Mouse (Mus musculus): ENCODE data around the gene Comtd1. TPM values are rescaled to one million over a fixed set of nuclear protein-coding genes. Genes with fewer than 3 reads are reported as not detected.

Gene Comtd1
- polyA plus RNA-seq (2014; fragmentation: Nextera tagmentation; extraction: Ambion mirVana), result 11.8 and 12.6 TPM in 2 replicates

GRCm38 (mm10) chr14:21848166-21849154 is at the start of gene Comtd1:
Gene Comtd1 (minus strand): TSS chr14:21848977.
- 0 out of 2 replicates have a peak, but pooled peaks cover 5% of the 10 kb centered on the region for H3K36me3 ChIP-seq (ENCODE audit: control insufficient read depth, insufficient read depth, low read length)
- H3K27ac ChIP-seq (ENCODE audit: low read depth, low read length), result no peak within 1 kb of the TSS
- H3K4me3 ChIP-seq (ENCODE audit: low read depth, low read length), result peak within 1 kb of the TSS; percentile 61
- peak within 1 kb of the TSS; percentile 72 for H3K9ac ChIP-seq (ENCODE audit: low read length)
- peak within 1 kb of the TSS; percentile 98 for H3K4me2 ChIP-seq
- no peaks in the 10 kb centered on the region for H3K9me3 ChIP-seq (ENCODE audit: control insufficient read depth, low read length)
- DNase-seq (ENCODE audit: low spot score, missing footprints), result peak; percentile 99
- WGBS, result under 1% methylated on average over 51 of the region's 51 CpGs
- H3K27me3 ChIP-seq (ENCODE audit: control insufficient read depth, insufficient read depth, low read length), result no peaks in the 10 kb centered on the region
- H3K4me1 ChIP-seq (ENCODE audit: control insufficient read depth, insufficient read depth, low read length), result peaks cover 12% of the 10 kb centered on the region
- ATAC-seq (ENCODE audit: low FRiP score), result peak; percentile 91

- no peaks in the 10 kb centered on the region for H3K36me3 ChIP-seq (ENCODE audit: control insufficient read depth, insufficient read depth, low read length)
- DNase-seq (ENCODE audit: low spot score, missing footprints) (no peak), ATAC-seq (ENCODE audit: low FRiP score) (no peak)
- H3K9ac ChIP-seq (ENCODE audit: low read length), result no peak overlapping the region
- H3K4me1 ChIP-seq (ENCODE audit: control insufficient read depth, insufficient read depth, low read length), result peaks cover 5% of the 10 kb centered on the region
- no peak overlapping the region for H3K4me2 ChIP-seq
- WGBS, result 77% methylated on average over 6 of the region's 6 CpGs
- H3K27ac ChIP-seq (ENCODE audit: low read depth, low read length), result no peak overlapping the region
- no peak overlapping the region for H3K4me3 ChIP-seq (ENCODE audit: low read depth, low read length)
- no peaks in the 10 kb centered on the region for H3K9me3 ChIP-seq (ENCODE audit: control insufficient read depth, low read length)
- no peaks in the 10 kb centered on the region for H3K27me3 ChIP-seq (ENCODE audit: control insufficient read depth, insufficient read depth, low read length)
These were observed 43.5 kb upstream of the Comtd1 start for GRCm38 (mm10) chr14:21892341-21892659.

- Histone ChIP-seq H3K4me2 (no peak overlapping the region), H3K4me1 (ENCODE audit: control insufficient read depth, insufficient read depth, low read length) (peaks cover 5% of the 10 kb centered on the region), H3K9ac (ENCODE audit: low read length) (no peak overlapping the region; the same call in 1 of the 2 replicates), H3K4me3 (ENCODE audit: low read depth, low read length) (no peak overlapping the region), H3K9me3 (ENCODE audit: control insufficient read depth, low read length) (no peaks in the 10 kb centered on the region), H3K27me3 (ENCODE audit: control insufficient read depth, insufficient read depth, low read length) (no peaks in the 10 kb centered on the region), H3K27ac (ENCODE audit: low read depth, low read length) (no peak overlapping the region), H3K36me3 (ENCODE audit: control insufficient read depth, insufficient read depth, low read length) (no peaks in the 10 kb centered on the region)
- DNase-seq (ENCODE audit: low spot score, missing footprints), result peak; percentile 88
- no peak for ATAC-seq (ENCODE audit: low FRiP score)
- 46% methylated on average over 15 of the region's 15 CpGs for WGBS
These were observed 43.0 kb upstream of the Comtd1 start for GRCm38 (mm10) chr14:21891581-21892340.

- Histone ChIP-seq H3K9me3 (ENCODE audit: control insufficient read depth, low read length) (no peaks in the 10 kb centered on the region), H3K27me3 (ENCODE audit: control insufficient read depth, insufficient read depth, low read length) (no peaks in the 10 kb centered on the region), H3K27ac (ENCODE audit: low read depth, low read length) (no peak overlapping the region), H3K36me3 (ENCODE audit: control insufficient read depth, insufficient read depth, low read length) (no peaks in the 10 kb centered on the region), H3K4me2 (no peak overlapping the region), H3K4me1 (ENCODE audit: control insufficient read depth, insufficient read depth, low read length) (peaks cover 5% of the 10 kb centered on the region), H3K9ac (ENCODE audit: low read length) (no peak overlapping the region), H3K4me3 (ENCODE audit: low read depth, low read length) (no peak overlapping the region)
- DNase-seq (ENCODE audit: low spot score, missing footprints) (no peak), ATAC-seq (ENCODE audit: low FRiP score) (no peak)
- 95% methylated on average over 2 of the region's 2 CpGs for WGBS
These were observed 41.7 kb upstream of the Comtd1 start for GRCm38 (mm10) chr14:21890430-21890829.

GRCm38 (mm10) chr14:21866816-21867215 is 18.0 kb upstream of the Comtd1 start:
- no peak overlapping the region for H3K9ac ChIP-seq (ENCODE audit: low read length)
- no peaks in the 10 kb centered on the region for H3K9me3 ChIP-seq (ENCODE audit: control insufficient read depth, low read length)
- no peak overlapping the region for H3K4me2 ChIP-seq
- no peak for DNase-seq (ENCODE audit: low spot score, missing footprints)
- no peak for ATAC-seq (ENCODE audit: low FRiP score)
- H3K27me3 ChIP-seq (ENCODE audit: control insufficient read depth, insufficient read depth, low read length), result no peaks in the 10 kb centered on the region
- 84% methylated on average over 7 of the region's 7 CpGs for WGBS
- no peak overlapping the region for H3K4me3 ChIP-seq (ENCODE audit: low read depth, low read length)
- H3K36me3 ChIP-seq (ENCODE audit: control insufficient read depth, insufficient read depth, low read length), result no peaks in the 10 kb centered on the region
- H3K27ac ChIP-seq (ENCODE audit: low read depth, low read length), result no peak overlapping the region
- H3K4me1 ChIP-seq (ENCODE audit: control insufficient read depth, insufficient read depth, low read length), result no peaks in the 10 kb centered on the region

GRCm38 (mm10) chr14:21866291-21866690 is 17.5 kb upstream of the Comtd1 start:
- 80% methylated on average over 7 of the region's 7 CpGs for WGBS
- no peak overlapping the region for H3K4me2 ChIP-seq
- no peaks in the 10 kb centered on the region for H3K9me3 ChIP-seq (ENCODE audit: control insufficient read depth, low read length)
- no peak overlapping the region for H3K4me3 ChIP-seq (ENCODE audit: low read depth, low read length)
- H3K9ac ChIP-seq (ENCODE audit: low read length), result no peak overlapping the region
- DNase-seq (ENCODE audit: low spot score, missing footprints) (no peak), ATAC-seq (ENCODE audit: low FRiP score) (no peak)
- no peaks in the 10 kb centered on the region for H3K36me3 ChIP-seq (ENCODE audit: control insufficient read depth, insufficient read depth, low read length)
- no peaks in the 10 kb centered on the region for H3K4me1 ChIP-seq (ENCODE audit: control insufficient read depth, insufficient read depth, low read length)
- H3K27ac ChIP-seq (ENCODE audit: low read depth, low read length), result no peak overlapping the region
- no peaks in the 10 kb centered on the region for H3K27me3 ChIP-seq (ENCODE audit: control insufficient read depth, insufficient read depth, low read length)

- H3K9me3 ChIP-seq (ENCODE audit: control insufficient read depth, low read length), result no peaks in the 10 kb centered on the region
- no peak for ATAC-seq (ENCODE audit: low FRiP score)
- H3K27me3 ChIP-seq (ENCODE audit: control insufficient read depth, insufficient read depth, low read length), result no peaks in the 10 kb centered on the region
- peak; percentile 44 for DNase-seq (ENCODE audit: low spot score, missing footprints)
- H3K4me2 ChIP-seq, result no peak overlapping the region
- H3K4me1 ChIP-seq (ENCODE audit: control insufficient read depth, insufficient read depth, low read length), result peaks cover 7% of the 10 kb centered on the region
- H3K27ac ChIP-seq (ENCODE audit: low read depth, low read length), result no peak overlapping the region
- no peak overlapping the region for H3K9ac ChIP-seq (ENCODE audit: low read length)
- H3K4me3 ChIP-seq (ENCODE audit: low read depth, low read length), result no peak overlapping the region
- 79% methylated on average over 14 of the region's 14 CpGs for WGBS
- H3K36me3 ChIP-seq (ENCODE audit: control insufficient read depth, insufficient read depth, low read length), result no peaks in the 10 kb centered on the region
These were observed 8.1 kb upstream of the Comtd1 start for GRCm38 (mm10) chr14:21856886-21857285.

GRCm38 (mm10) chr14:21855961-21856360 is 7.2 kb upstream of the Comtd1 start:
- ATAC-seq (ENCODE audit: low FRiP score), result no peak
- Histone ChIP-seq H3K36me3 (ENCODE audit: control insufficient read depth, insufficient read depth, low read length) (no peaks in the 10 kb centered on the region), H3K4me3 (ENCODE audit: low read depth, low read length) (no peak overlapping the region), H3K27me3 (ENCODE audit: control insufficient read depth, insufficient read depth, low read length) (no peaks in the 10 kb centered on the region), H3K27ac (ENCODE audit: low read depth, low read length) (no peak overlapping the region), H3K4me2 (no peak overlapping the region), H3K9me3 (ENCODE audit: control insufficient read depth, low read length) (no peaks in the 10 kb centered on the region), H3K4me1 (ENCODE audit: control insufficient read depth, insufficient read depth, low read length) (peaks cover 7% of the 10 kb centered on the region), H3K9ac (ENCODE audit: low read length) (no peak overlapping the region)
- WGBS, result 20% methylated on average over 3 of the region's 3 CpGs
- peak; percentile 54 for DNase-seq (ENCODE audit: low spot score, missing footprints)

- peaks cover 7% of the 10 kb centered on the region for H3K4me1 ChIP-seq (ENCODE audit: control insufficient read depth, insufficient read depth, low read length)
- H3K27ac ChIP-seq (ENCODE audit: low read depth, low read length), result no peak overlapping the region
- H3K9me3 ChIP-seq (ENCODE audit: control insufficient read depth, low read length), result no peaks in the 10 kb centered on the region
- DNase-seq (ENCODE audit: low spot score, missing footprints) (peak; percentile 81), ATAC-seq (ENCODE audit: low FRiP score) (no peak)
- no peaks in the 10 kb centered on the region for H3K36me3 ChIP-seq (ENCODE audit: control insufficient read depth, insufficient read depth, low read length)
- no peak overlapping the region for H3K9ac ChIP-seq (ENCODE audit: low read length)
- no peak overlapping the region for H3K4me3 ChIP-seq (ENCODE audit: low read depth, low read length)
- no peak overlapping the region for H3K4me2 ChIP-seq
- no peaks in the 10 kb centered on the region for H3K27me3 ChIP-seq (ENCODE audit: control insufficient read depth, insufficient read depth, low read length)
- WGBS, result 86% methylated on average over 9 of the region's 9 CpGs
These were observed 5.5 kb upstream of the Comtd1 start for GRCm38 (mm10) chr14:21854271-21854670.

Measured in midbrain, embryonic 11.5 days (tissue).